Mouse (Mus musculus): ENCODE measurements around the gene Zbtb2. TPM values are rescaled to one million over a fixed set of nuclear protein-coding genes. Genes with fewer than 3 reads are reported as not detected.

The Zbtb2 gene
- total and polyA plus RNA-seq, 3 experiments, result 7.5 to 21.5 (median 11.9) TPM

GRCm38 (mm10) chr10:4398058-4398457 is 10.2 kb upstream of the Zbtb2 start:
- DNase-seq (ENCODE audit: low spot score) (no peak), ATAC-seq (ENCODE audit: extremely low read depth, insufficient number of reproducible peaks, low FRiP score, poor library complexity, severe bottlenecking) (no peak)
- no peak for TF ChIP-seq TAL1 (conservative IDR thresholded peaks at IDR 0.05; ENCODE audit: low read depth, low read length)
- no peak for TF ChIP-seq GATA1 (IDR thresholded peaks at IDR 0.05; ENCODE audit: borderline replicate concordance, low read length)
- no peak for TF ChIP-seq CTCF (IDR thresholded peaks at IDR 0.05; ENCODE audit: low read depth, low read length)
- no peak for TF ChIP-seq GATA2 (IDR thresholded peaks at IDR 0.05; ENCODE audit: borderline replicate concordance, low read depth, low read length)
- no peak for TF ChIP-seq POLR2AphosphoS5 (IDR thresholded peaks at IDR 0.05; ENCODE audit: insufficient replicate concordance, low read depth, low read length)
- Histone ChIP-seq H3K36me3 (replicated peaks) (peaks cover 74% of the 10 kb centered on the region), H3K4me3 (ENCODE audit: low read depth, low read length) (no peak overlapping the region), H3K27me3 (ENCODE audit: insufficient read depth, low read length) (no peaks in the 10 kb centered on the region), H3K9me3 (replicated peaks) (no peaks in the 10 kb centered on the region), H3K4me1 (ENCODE audit: insufficient read depth, low read depth, low read length) (peaks cover 19% of the 10 kb centered on the region)

GRCm38 (mm10) chr10:4395321-4395720 is 7.4 kb upstream of the Zbtb2 start:
- H3K4me3 ChIP-seq (ENCODE audit: low read depth, low read length), result no peak overlapping the region
- H3K27me3 ChIP-seq (ENCODE audit: insufficient read depth, low read length), result no peaks in the 10 kb centered on the region
- TF ChIP-seq GATA1 (IDR thresholded peaks at IDR 0.05; ENCODE audit: borderline replicate concordance, low read length) (no peak), POLR2AphosphoS5 (IDR thresholded peaks at IDR 0.05; ENCODE audit: insufficient replicate concordance, low read depth, low read length) (no peak), GATA2 (IDR thresholded peaks at IDR 0.05; ENCODE audit: borderline replicate concordance, low read depth, low read length) (no peak), CTCF (IDR thresholded peaks at IDR 0.05; ENCODE audit: low read depth, low read length) (no peak), TAL1 (conservative IDR thresholded peaks at IDR 0.05; ENCODE audit: low read depth, low read length) (no peak)
- ATAC-seq (ENCODE audit: extremely low read depth, insufficient number of reproducible peaks, low FRiP score, poor library complexity, severe bottlenecking), result no peak
- DNase-seq (ENCODE audit: low spot score), result no peak
- peaks cover 39% of the 10 kb centered on the region for H3K4me1 ChIP-seq (ENCODE audit: insufficient read depth, low read depth, low read length)
- peaks cover 80% of the 10 kb centered on the region for H3K36me3 ChIP-seq (replicated peaks)
- H3K9me3 ChIP-seq (replicated peaks), result no peaks in the 10 kb centered on the region

GRCm38 (mm10) chr10:4391851-4392250 is 3.9 kb upstream of the Zbtb2 start:
- ATAC-seq (ENCODE audit: extremely low read depth, insufficient number of reproducible peaks, low FRiP score, poor library complexity, severe bottlenecking) (peak; percentile 43; the same call in 1 of the 2 replicates), DNase-seq (ENCODE audit: low spot score) (peak; percentile 14)
- Histone ChIP-seq H3K4me1 (ENCODE audit: insufficient read depth, low read depth, low read length) (peaks cover 52% of the 10 kb centered on the region), H3K4me3 (ENCODE audit: low read depth, low read length) (no peak overlapping the region), H3K27me3 (ENCODE audit: insufficient read depth, low read length) (no peaks in the 10 kb centered on the region), H3K36me3 (replicated peaks) (peaks cover 68% of the 10 kb centered on the region), H3K9me3 (replicated peaks) (no peaks in the 10 kb centered on the region)
- TF ChIP-seq GATA1 (IDR thresholded peaks at IDR 0.05; ENCODE audit: borderline replicate concordance, low read length), result no peak
- peak; percentile 21; the same call in 1 of the 2 replicates for TF ChIP-seq CTCF (IDR thresholded peaks at IDR 0.05; ENCODE audit: low read depth, low read length)

GRCm38 (mm10) chr10:4391076-4391475 is 3.2 kb upstream of the Zbtb2 start:
- ATAC-seq (ENCODE audit: extremely low read depth, insufficient number of reproducible peaks, low FRiP score, poor library complexity, severe bottlenecking) (no peak), DNase-seq (ENCODE audit: low spot score) (no peak)
- Histone ChIP-seq H3K27me3 (ENCODE audit: insufficient read depth, low read length) (no peaks in the 10 kb centered on the region), H3K36me3 (replicated peaks) (peaks cover 65% of the 10 kb centered on the region), H3K4me3 (ENCODE audit: low read depth, low read length) (no peak overlapping the region), H3K4me1 (ENCODE audit: insufficient read depth, low read depth, low read length) (peaks cover 54% of the 10 kb centered on the region), H3K9me3 (replicated peaks) (no peaks in the 10 kb centered on the region)
- TF ChIP-seq TAL1 (conservative IDR thresholded peaks at IDR 0.05; ENCODE audit: low read depth, low read length) (no peak), GATA2 (IDR thresholded peaks at IDR 0.05; ENCODE audit: borderline replicate concordance, low read depth, low read length) (no peak), POLR2AphosphoS5 (IDR thresholded peaks at IDR 0.05; ENCODE audit: insufficient replicate concordance, low read depth, low read length) (no peak), GATA1 (IDR thresholded peaks at IDR 0.05; ENCODE audit: borderline replicate concordance, low read length) (no peak), CTCF (IDR thresholded peaks at IDR 0.05; ENCODE audit: low read depth, low read length) (no peak)

- Histone ChIP-seq H3K36me3 (replicated peaks) (peaks cover 60% of the 10 kb centered on the region), H3K4me3 (ENCODE audit: low read depth, low read length) (no peak overlapping the region), H3K4me1 (ENCODE audit: insufficient read depth, low read depth, low read length) (peaks cover 58% of the 10 kb centered on the region), H3K9me3 (replicated peaks) (no peaks in the 10 kb centered on the region), H3K27me3 (ENCODE audit: insufficient read depth, low read length) (no peaks in the 10 kb centered on the region)
- no peak for TF ChIP-seq GATA2 (IDR thresholded peaks at IDR 0.05; ENCODE audit: borderline replicate concordance, low read depth, low read length)
- ATAC-seq (ENCODE audit: extremely low read depth, insufficient number of reproducible peaks, low FRiP score, poor library complexity, severe bottlenecking) (no peak), DNase-seq (ENCODE audit: low spot score) (no peak)
Measured at GRCm38 (mm10) chr10:4390550-4390949, 2.6 kb upstream of the Zbtb2 start.

- peak overlapping the region; percentile 90; the same call in 1 of the 2 replicates for H3K4me3 ChIP-seq (ENCODE audit: low read depth, low read length)
- H3K4me1 ChIP-seq (ENCODE audit: insufficient read depth, low read depth, low read length), result peaks cover 54% of the 10 kb centered on the region
- no peak for DNase-seq (ENCODE audit: low spot score)
Measured at GRCm38 (mm10) chr10:4389461-4390112, 1.7 kb upstream of the Zbtb2 start.

More at GRCm38 (mm10) chr10:4389461-4390112, 1.7 kb upstream of the Zbtb2 start:
- Histone ChIP-seq H3K36me3 (replicated peaks) (peaks cover 50% of the 10 kb centered on the region), H3K9me3 (replicated peaks) (no peaks in the 10 kb centered on the region), H3K27me3 (ENCODE audit: insufficient read depth, low read length) (no peaks in the 10 kb centered on the region)
- no peak for TF ChIP-seq GATA2 (IDR thresholded peaks at IDR 0.05; ENCODE audit: borderline replicate concordance, low read depth, low read length)
- TF ChIP-seq CTCF (IDR thresholded peaks at IDR 0.05; ENCODE audit: low read depth, low read length), result no peak
- no peak for TF ChIP-seq GATA1 (IDR thresholded peaks at IDR 0.05; ENCODE audit: borderline replicate concordance, low read length)
- no peak for TF ChIP-seq POLR2AphosphoS5 (IDR thresholded peaks at IDR 0.05; ENCODE audit: insufficient replicate concordance, low read depth, low read length)
- no peak for TF ChIP-seq TAL1 (conservative IDR thresholded peaks at IDR 0.05; ENCODE audit: low read depth, low read length)
- ATAC-seq (ENCODE audit: extremely low read depth, insufficient number of reproducible peaks, low FRiP score, poor library complexity, severe bottlenecking), result no peak

Measured in G1E (cell line).